Mouse (Mus musculus): ENCODE results near the gene Serpinb3b.
"Not testable (repeated sequence)": the region's sequence is repeated elsewhere in the genome, so short reads cannot be mapped to it uniquely, and the experiment has no call there.

Serpinb3b gene

GRCm38 (mm10) chr1:107278261-107278660 is at the start of gene Serpinb3b, which contains the start of gene Serpinb3c:
Gene Serpinb3b, minus strand, starts transcription at chr1:107278361.
Gene Serpinb3c, minus strand, starts transcription at chr1:107278371.
- H3K27me3 ChIP-seq (ENCODE audit: control insufficient read depth, insufficient read depth, low read length, poor library complexity, severe bottlenecking); H3K36me3 ChIP-seq (ENCODE audit: control insufficient read depth, insufficient read depth, low read length, poor library complexity, severe bottlenecking); DNase-seq (ENCODE audit: low read depth, low spot score): not testable (repeated sequence)

- not testable (repeated sequence) for H3K36me3 ChIP-seq (ENCODE audit: control insufficient read depth, insufficient read depth, low read length, poor library complexity, severe bottlenecking); H3K27me3 ChIP-seq (ENCODE audit: control insufficient read depth, insufficient read depth, low read length, poor library complexity, severe bottlenecking)
- DNase-seq (ENCODE audit: low read depth, low spot score) = peak; percentile 43
These were observed 35.0 kb downstream of the Serpinb3b start for GRCm38 (mm10) chr1:107243170-107243569.

- not testable (repeated sequence) for DNase-seq (ENCODE audit: low read depth, low spot score); H3K36me3 ChIP-seq (ENCODE audit: control insufficient read depth, insufficient read depth, low read length, poor library complexity, severe bottlenecking)
These were observed 60.9 kb downstream of the Serpinb3b start for GRCm38 (mm10) chr1:107217276-107217675.

GRCm38 (mm10) chr1:107127453-107127852 is 150.7 kb downstream of the Serpinb3b start:
- not testable (repeated sequence) for H3K36me3 ChIP-seq (ENCODE audit: control insufficient read depth, insufficient read depth, low read length, poor library complexity, severe bottlenecking); H3K27me3 ChIP-seq (ENCODE audit: control insufficient read depth, insufficient read depth, low read length, poor library complexity, severe bottlenecking); DNase-seq (ENCODE audit: low read depth, low spot score)

More at GRCm38 (mm10) chr1:107217276-107217675, 60.9 kb downstream of the Serpinb3b start:
- not testable (repeated sequence) for H3K27me3 ChIP-seq (ENCODE audit: control insufficient read depth, insufficient read depth, low read length, poor library complexity, severe bottlenecking)

Data from splenic B cell, adult 2 months (primary cell).